Mouse (Mus musculus): ENCODE results near the gene Mcm6. TPM values are rescaled to one million over a fixed set of nuclear protein-coding genes. Genes with fewer than 3 reads are reported as not detected.

Mcm6 gene
- polyA plus RNA-seq, 1 experiment from 2014 or later, result 261 TPM

DNA sequence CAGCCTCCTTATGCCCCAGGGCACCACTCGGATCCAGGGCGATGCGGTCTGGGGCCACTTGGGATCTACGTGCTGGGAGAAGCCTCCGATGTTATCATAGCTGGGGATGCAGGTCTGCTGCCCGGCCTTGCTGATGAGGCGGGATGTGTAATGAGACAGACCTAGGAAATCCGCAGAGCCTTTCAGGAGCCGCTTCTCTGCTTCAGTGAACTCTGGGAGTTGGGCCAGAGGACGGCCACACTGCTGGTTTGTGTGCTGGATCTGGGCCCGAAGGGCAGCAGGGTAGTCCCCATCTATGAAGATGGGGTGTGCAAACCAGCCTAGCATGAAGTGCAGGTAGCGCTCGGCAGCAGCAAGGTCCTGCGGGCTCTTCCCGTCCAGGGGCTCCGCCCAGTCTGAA lies 55.6 kb downstream of the Mcm6 start:
- no peaks in the 10 kb centered on the region for H3K4me1 ChIP-seq (ENCODE audit: insufficient read depth, low read length)
- no peaks in the 10 kb centered on the region for H3K36me3 ChIP-seq (ENCODE audit: insufficient read depth, low read length)
- WGBS, result 84% methylated on average over 16 of the region's 16 CpGs
- no peak overlapping the region for H3K27ac ChIP-seq (ENCODE audit: low read length)
- ATAC-seq (ENCODE audit: low FRiP score, low TSS enrichment), result peak; percentile 42; the same call in 1 of the 2 replicates
- H3K9ac ChIP-seq (replicated peaks; ENCODE audit: low read length), result no peak overlapping the region
- H3K9me3 ChIP-seq (ENCODE audit: low read length), result peaks cover 5% of the 10 kb centered on the region; the same call in 1 of the 2 replicates
- H3K27me3 ChIP-seq (ENCODE audit: insufficient read depth, low read length), result no peaks in the 10 kb centered on the region
- no peak overlapping the region for H3K4me2 ChIP-seq (replicated peaks; ENCODE audit: low read depth, low read length)
- no peak overlapping the region for H3K4me3 ChIP-seq (ENCODE audit: low read length)

DNA sequence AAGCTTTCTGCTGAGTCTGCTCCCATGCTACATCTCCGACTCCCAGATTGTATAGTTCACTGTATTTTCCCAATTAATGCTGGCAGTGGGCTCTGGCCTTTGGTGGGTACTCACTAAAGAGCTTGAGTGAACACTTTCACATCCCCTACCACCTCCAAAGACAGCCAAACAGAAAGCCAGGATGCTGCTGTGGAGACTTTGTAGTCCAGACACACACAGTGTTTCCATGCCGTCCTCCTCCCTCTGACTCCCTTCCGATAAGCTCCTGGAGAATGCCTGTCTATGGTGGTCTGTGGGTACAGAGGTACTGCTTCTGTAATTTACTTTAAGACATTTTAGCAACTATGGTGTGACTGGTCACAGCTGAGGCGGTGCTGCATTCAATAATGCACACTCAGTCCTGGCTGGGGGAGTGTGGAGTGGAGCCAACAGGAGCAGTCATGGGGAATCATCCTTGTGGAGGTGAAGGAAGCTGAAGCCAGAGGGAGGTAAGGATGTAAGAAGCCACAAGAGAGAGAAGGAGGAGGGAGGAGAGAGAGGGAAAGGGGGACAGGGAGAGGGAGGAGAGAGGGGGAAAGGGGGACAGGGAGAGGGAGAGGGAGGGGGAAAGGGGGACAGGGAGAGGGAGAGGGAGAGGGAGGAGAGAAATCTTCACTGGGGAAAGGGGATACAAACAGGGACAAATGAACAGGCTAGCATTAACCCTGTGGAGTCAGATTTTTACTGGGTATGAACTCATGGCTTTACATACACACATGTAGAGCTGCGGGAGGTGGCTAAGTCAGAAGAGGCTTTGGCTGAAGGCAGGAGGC lies 63.5 kb downstream of the Mcm6 start:
- Histone ChIP-seq H3K4me1 (ENCODE audit: insufficient read depth, low read length) (no peaks in the 10 kb centered on the region), H3K9me3 (ENCODE audit: low read length) (no peaks in the 10 kb centered on the region), H3K27ac (ENCODE audit: low read length) (no peak overlapping the region), H3K4me3 (ENCODE audit: low read length) (no peak overlapping the region), H3K36me3 (ENCODE audit: insufficient read depth, low read length) (no peaks in the 10 kb centered on the region), H3K27me3 (ENCODE audit: insufficient read depth, low read length) (no peaks in the 10 kb centered on the region), H3K9ac (replicated peaks; ENCODE audit: low read length) (no peak overlapping the region), H3K4me2 (replicated peaks; ENCODE audit: low read depth, low read length) (no peak overlapping the region)
- ATAC-seq (ENCODE audit: low FRiP score, low TSS enrichment), result 0 out of 2 replicates have a peak, but pooled peaks have one; percentile 25
- 69% methylated on average over 5 of the region's 5 CpGs for WGBS

GRCm38 (mm10) chr1:128295296-128295695 lies 64.2 kb downstream of the Mcm6 start:
- 48% methylated on average over 8 of the region's 8 CpGs for WGBS
- no peak overlapping the region for H3K4me2 ChIP-seq (replicated peaks; ENCODE audit: low read depth, low read length)
- ATAC-seq (ENCODE audit: low FRiP score, low TSS enrichment), result 0 out of 2 replicates have a peak, but pooled peaks have one; percentile 32

GRCm38 (mm10) chr1:128293524-128293923 lies 65.9 kb downstream of the Mcm6 start:
- WGBS, result 78% methylated on average over 12 of the region's 12 CpGs
- H3K9ac ChIP-seq (replicated peaks; ENCODE audit: low read length), result no peak overlapping the region
- H3K4me3 ChIP-seq (ENCODE audit: low read length), result no peak overlapping the region
- H3K36me3 ChIP-seq (ENCODE audit: insufficient read depth, low read length), result no peaks in the 10 kb centered on the region
- no peaks in the 10 kb centered on the region for H3K27me3 ChIP-seq (ENCODE audit: insufficient read depth, low read length)
- no peak for ATAC-seq (ENCODE audit: low FRiP score, low TSS enrichment)
- H3K9me3 ChIP-seq (ENCODE audit: low read length), result no peaks in the 10 kb centered on the region
- no peak overlapping the region for H3K4me2 ChIP-seq (replicated peaks; ENCODE audit: low read depth, low read length)
- H3K4me1 ChIP-seq (ENCODE audit: insufficient read depth, low read length), result no peaks in the 10 kb centered on the region
- H3K27ac ChIP-seq (ENCODE audit: low read length), result no peak overlapping the region

More at GRCm38 (mm10) chr1:128295296-128295695, 64.2 kb downstream of the Mcm6 start:
- Histone ChIP-seq H3K9me3 (ENCODE audit: low read length) (no peaks in the 10 kb centered on the region), H3K4me1 (ENCODE audit: insufficient read depth, low read length) (no peaks in the 10 kb centered on the region), H3K27me3 (ENCODE audit: insufficient read depth, low read length) (no peaks in the 10 kb centered on the region), H3K36me3 (ENCODE audit: insufficient read depth, low read length) (no peaks in the 10 kb centered on the region), H3K4me3 (ENCODE audit: low read length) (no peak overlapping the region), H3K27ac (ENCODE audit: low read length) (no peak overlapping the region), H3K9ac (replicated peaks; ENCODE audit: low read length) (no peak overlapping the region)

GRCm38 (mm10) chr1:128290295-128290694 lies 69.2 kb downstream of the Mcm6 start:
- no peak overlapping the region for H3K9ac ChIP-seq (replicated peaks; ENCODE audit: low read length)
- no peaks in the 10 kb centered on the region for H3K9me3 ChIP-seq (ENCODE audit: low read length)
- H3K27me3 ChIP-seq (ENCODE audit: insufficient read depth, low read length), result no peaks in the 10 kb centered on the region
- no peak overlapping the region for H3K27ac ChIP-seq (ENCODE audit: low read length)
- 90% methylated on average over 5 of the region's 5 CpGs for WGBS
- no peaks in the 10 kb centered on the region for H3K4me1 ChIP-seq (ENCODE audit: insufficient read depth, low read length)
- no peaks in the 10 kb centered on the region for H3K36me3 ChIP-seq (ENCODE audit: insufficient read depth, low read length)
- no peak overlapping the region for H3K4me2 ChIP-seq (replicated peaks; ENCODE audit: low read depth, low read length)
- no peak overlapping the region for H3K4me3 ChIP-seq (ENCODE audit: low read length)
- no peak for ATAC-seq (ENCODE audit: low FRiP score, low TSS enrichment)

DNA sequence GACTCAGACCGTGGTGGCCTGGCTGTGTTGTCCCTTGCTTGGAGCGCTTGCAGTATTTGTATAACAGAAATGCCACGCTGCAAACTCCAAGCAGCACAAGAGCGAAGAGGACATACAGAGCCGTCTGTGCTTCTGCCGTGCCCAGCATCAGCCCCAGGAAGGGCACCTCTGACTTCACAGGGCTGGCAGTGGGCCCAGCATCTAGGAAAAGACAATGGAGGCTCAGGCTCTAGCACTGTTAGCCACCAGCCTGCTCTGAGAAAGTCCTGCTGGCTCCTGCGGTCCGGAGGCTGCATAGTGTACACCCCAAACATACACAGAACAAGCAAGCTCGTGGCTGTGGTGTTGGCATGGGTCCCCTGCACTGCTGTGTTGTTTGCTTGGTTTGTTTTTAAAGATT lies 74.3 kb downstream of the Mcm6 start:
- H3K9ac ChIP-seq (replicated peaks; ENCODE audit: low read length), result no peak overlapping the region
- no peak for ATAC-seq (ENCODE audit: low FRiP score, low TSS enrichment)
- no peak overlapping the region for H3K4me3 ChIP-seq (ENCODE audit: low read length)
- H3K4me2 ChIP-seq (replicated peaks; ENCODE audit: low read depth, low read length), result no peak overlapping the region
- H3K4me1 ChIP-seq (ENCODE audit: insufficient read depth, low read length), result no peaks in the 10 kb centered on the region
- WGBS, result 88% methylated on average over 9 of the region's 9 CpGs
- H3K27ac ChIP-seq (ENCODE audit: low read length), result no peak overlapping the region
- H3K36me3 ChIP-seq (ENCODE audit: insufficient read depth, low read length), result peaks cover 11% of the 10 kb centered on the region; the same call in 1 of the 2 replicates
- no peaks in the 10 kb centered on the region for H3K27me3 ChIP-seq (ENCODE audit: insufficient read depth, low read length)
- no peaks in the 10 kb centered on the region for H3K9me3 ChIP-seq (ENCODE audit: low read length)

DNA sequence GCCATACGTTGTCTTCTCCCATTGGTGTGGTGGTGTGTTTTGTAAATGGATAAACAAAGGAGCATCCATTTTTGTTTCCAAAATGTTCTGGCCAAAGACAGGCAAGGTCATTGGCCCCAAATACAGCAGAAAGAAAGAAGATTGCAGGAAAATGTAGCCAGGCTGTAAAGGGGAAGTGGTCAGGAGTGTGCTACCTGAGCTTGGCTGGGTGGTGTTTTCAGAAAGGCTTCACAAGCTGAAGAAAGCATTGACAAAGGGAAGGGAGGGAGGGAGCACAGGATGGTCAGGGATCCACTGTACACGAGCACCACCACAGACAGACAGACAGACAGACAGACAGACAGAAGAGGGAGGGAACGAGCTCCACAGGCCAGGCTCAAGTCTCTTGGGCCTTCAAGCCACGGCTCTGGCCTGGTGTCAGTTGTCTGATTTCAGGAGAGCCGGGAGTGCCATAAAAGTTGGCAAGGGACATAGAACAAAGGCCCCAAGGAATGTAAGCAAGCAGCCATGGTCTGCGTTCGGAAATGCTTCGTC lies 75.2 kb downstream of the Mcm6 start:
- WGBS, result 77% methylated on average over 8 of the region's 8 CpGs
- Histone ChIP-seq H3K4me2 (replicated peaks; ENCODE audit: low read depth, low read length) (no peak overlapping the region), H3K4me3 (ENCODE audit: low read length) (no peak overlapping the region), H3K9ac (replicated peaks; ENCODE audit: low read length) (no peak overlapping the region), H3K4me1 (ENCODE audit: insufficient read depth, low read length) (no peaks in the 10 kb centered on the region), H3K9me3 (ENCODE audit: low read length) (no peaks in the 10 kb centered on the region), H3K36me3 (ENCODE audit: insufficient read depth, low read length) (peaks cover 19% of the 10 kb centered on the region), H3K27me3 (ENCODE audit: insufficient read depth, low read length) (no peaks in the 10 kb centered on the region), H3K27ac (ENCODE audit: low read length) (no peak overlapping the region)
- no peak for ATAC-seq (ENCODE audit: low FRiP score, low TSS enrichment)

GRCm38 (mm10) chr1:128282924-128283323 lies 76.5 kb downstream of the Mcm6 start:
- H3K4me1 ChIP-seq (ENCODE audit: insufficient read depth, low read length), result no peaks in the 10 kb centered on the region
- no peak overlapping the region for H3K27ac ChIP-seq (ENCODE audit: low read length)
- ATAC-seq (ENCODE audit: low FRiP score, low TSS enrichment), result no peak
- H3K9ac ChIP-seq (replicated peaks; ENCODE audit: low read length), result no peak overlapping the region
- peaks cover 30% of the 10 kb centered on the region for H3K36me3 ChIP-seq (ENCODE audit: insufficient read depth, low read length)
- WGBS, result 95% methylated on average over 3 of the region's 3 CpGs
- H3K9me3 ChIP-seq (ENCODE audit: low read length), result no peaks in the 10 kb centered on the region
- no peak overlapping the region for H3K4me3 ChIP-seq (ENCODE audit: low read length)
- no peak overlapping the region for H3K4me2 ChIP-seq (replicated peaks; ENCODE audit: low read depth, low read length)
- no peaks in the 10 kb centered on the region for H3K27me3 ChIP-seq (ENCODE audit: insufficient read depth, low read length)

DNA sequence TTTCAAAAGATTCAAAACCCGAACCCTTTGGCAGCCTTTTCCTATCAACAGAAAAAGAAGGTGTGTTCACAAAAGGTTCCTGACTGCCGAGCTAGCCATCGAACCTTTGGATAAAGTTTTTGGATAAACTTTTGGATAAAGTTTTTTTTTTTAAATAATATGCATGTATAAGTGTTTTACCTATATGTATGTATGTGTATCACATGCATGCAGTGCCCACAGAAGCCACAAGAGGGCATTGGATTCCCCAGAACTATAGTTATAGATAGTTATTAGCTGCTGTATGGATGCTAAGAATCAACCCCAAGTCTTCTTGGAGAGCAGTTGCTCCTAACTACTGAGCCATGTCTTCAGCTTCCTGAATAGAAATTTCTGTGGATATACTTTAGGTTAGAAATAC lies 77.7 kb downstream of the Mcm6 start:
- Histone ChIP-seq H3K4me1 (ENCODE audit: insufficient read depth, low read length) (no peaks in the 10 kb centered on the region), H3K4me3 (ENCODE audit: low read length) (no peak overlapping the region), H3K27ac (ENCODE audit: low read length) (no peak overlapping the region), H3K4me2 (replicated peaks; ENCODE audit: low read depth, low read length) (no peak overlapping the region), H3K27me3 (ENCODE audit: insufficient read depth, low read length) (no peaks in the 10 kb centered on the region), H3K9ac (replicated peaks; ENCODE audit: low read length) (no peak overlapping the region), H3K9me3 (ENCODE audit: low read length) (no peaks in the 10 kb centered on the region), H3K36me3 (ENCODE audit: insufficient read depth, low read length) (peaks cover 41% of the 10 kb centered on the region)
- ATAC-seq (ENCODE audit: low FRiP score, low TSS enrichment), result no peak
- WGBS, result 93% methylated on average over 3 of the region's 3 CpGs
